Mouse (Mus musculus): ENCODE data around the gene Sipa1l1.

DNA sequence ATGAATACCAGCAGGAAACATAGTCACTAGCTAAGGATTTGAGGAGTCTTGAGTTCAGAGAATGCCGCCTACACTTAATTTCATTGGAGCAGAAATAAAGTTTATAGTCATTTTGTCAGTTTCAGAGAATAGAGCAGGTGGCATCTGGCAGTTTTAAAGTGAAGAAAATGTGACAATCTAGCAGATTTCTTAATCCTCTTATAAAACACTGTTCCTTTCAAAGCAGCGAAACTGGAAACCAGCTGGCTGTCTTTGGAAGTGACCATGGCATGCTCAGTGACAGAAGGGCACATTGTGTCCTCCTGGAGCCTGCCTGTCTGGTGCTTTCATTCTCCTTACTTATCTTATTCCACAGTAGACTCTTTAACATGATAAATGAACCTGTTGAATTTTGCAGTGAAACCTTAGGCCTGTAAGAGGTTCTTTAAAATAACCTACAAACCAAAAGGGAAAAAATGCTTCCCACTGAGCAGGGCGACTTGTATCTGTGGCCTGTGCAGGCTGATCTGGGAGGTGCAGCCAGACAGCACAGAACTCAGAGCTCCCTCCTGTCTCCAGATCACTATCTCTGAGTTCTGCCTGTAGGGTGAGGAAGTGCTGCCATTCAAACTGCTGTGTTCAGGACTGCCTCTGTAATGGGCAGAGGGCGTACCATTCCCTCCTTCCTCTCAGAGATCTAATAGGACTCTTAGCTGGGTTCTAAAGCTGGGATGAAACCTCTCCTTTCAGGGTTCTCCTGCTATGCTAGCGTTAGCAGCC is 200.5 kb downstream of the Sipa1l1 start:
- TF ChIP-seq GATA1 (IDR thresholded peaks at IDR 0.05; ENCODE audit: borderline replicate concordance, low read length) (no peak), FLI1 (IDR thresholded peaks at IDR 0.05; ENCODE audit: low read length) (no peak)
